Mouse (Mus musculus): ENCODE results near the gene Rpl15.
"Not testable (repeated sequence)": the region's sequence is repeated elsewhere in the genome, so short reads cannot be mapped to it uniquely, and the experiment has no call there.

The Rpl15 gene

GRCm38 (mm10) chr14:18270529-18271441 is at the start of gene Rpl15, which contains the start of gene Nkiras1:
TSS of gene Rpl15 (minus strand) at chr14:18271391.
TSS of gene Nkiras1 (plus strand) at chr14:18271136.
- DNase-seq, result peak; percentile 99 to 100

- peak in 1 of 2 experiments; percentile 33 for DNase-seq
Observed at GRCm38 (mm10) chr14:18317457-18318411, 46.5 kb upstream of the Rpl15 start.

- DNase-seq, result peak in 1 of 2 experiments; percentile 20
Observed at GRCm38 (mm10) chr14:18304165-18304564, 33.0 kb upstream of the Rpl15 start.

GRCm38 (mm10) chr14:18303262-18303661 is 32.1 kb upstream of the Rpl15 start:
- peak in 1 of 2 experiments; percentile 19 for DNase-seq

GRCm38 (mm10) chr14:18302750-18303149 is 31.6 kb upstream of the Rpl15 start:
- DNase-seq, result no peak

GRCm38 (mm10) chr14:18301591-18301990 is 30.4 kb upstream of the Rpl15 start:
- DNase-seq, result no peak

GRCm38 (mm10) chr14:18300676-18301075 is 29.5 kb upstream of the Rpl15 start:
- peak in 1 of 2 experiments; percentile 37 for DNase-seq

- no peak for DNase-seq
Observed at GRCm38 (mm10) chr14:18298874-18299273, 27.7 kb upstream of the Rpl15 start.

- no peak for DNase-seq
Observed at GRCm38 (mm10) chr14:18297441-18297840, 26.2 kb upstream of the Rpl15 start.

GRCm38 (mm10) chr14:18292578-18292977 is 21.4 kb upstream of the Rpl15 start:
- DNase-seq, result no peak

GRCm38 (mm10) chr14:18292111-18292510 is 20.9 kb upstream of the Rpl15 start:
- no peak for DNase-seq

GRCm38 (mm10) chr14:18287391-18287790 is 16.2 kb upstream of the Rpl15 start:
- no peak for DNase-seq

- DNase-seq, result no peak
Observed at GRCm38 (mm10) chr14:18286441-18286840, 15.2 kb upstream of the Rpl15 start.

- DNase-seq, result no peak
Observed at GRCm38 (mm10) chr14:18285476-18285875, 14.3 kb upstream of the Rpl15 start.

GRCm38 (mm10) chr14:18284581-18284980 is 13.4 kb upstream of the Rpl15 start:
- DNase-seq, result peak in 1 of 2 experiments; percentile 28

GRCm38 (mm10) chr14:18280375-18280774 is 9.2 kb upstream of the Rpl15 start:
- no peak for DNase-seq

- DNase-seq, result no peak
Observed at GRCm38 (mm10) chr14:18274526-18274925, 3.3 kb upstream of the Rpl15 start.

- DNase-seq, result no peak
Observed at GRCm38 (mm10) chr14:18271666-18272065, 475 bp upstream of the Rpl15 start.

GRCm38 (mm10) chr14:18269947-18270528 is 1.2 kb downstream of the Rpl15 start:
- not testable (repeated sequence) for DNase-seq

- peak; percentile 53 to 75 for DNase-seq
Observed at GRCm38 (mm10) chr14:18263427-18263826, 7.8 kb downstream of the Rpl15 start.

GRCm38 (mm10) chr14:18261203-18261602 is 10.0 kb downstream of the Rpl15 start:
- no peak for DNase-seq

GRCm38 (mm10) chr14:18242638-18243130 is 28.5 kb downstream of the Rpl15 start:
- DNase-seq, result no peak

All from kidney, postnatal 36 days (tissue).